Mouse (Mus musculus) CD4-positive, CD25-positive, alpha-beta regulatory T cell, adult 4 months (primary cell): ENCODE measurements at regions not wholly inside any gene's neighbourhood (a gene's known extent, or its start where the extent isn't known, plus 50 kb on each side); places are given as distances from the start of the nearest gene placed in this dataset.

ENCODE experiments used
- ATAC-seq: one replicate; pipeline ENCODE4 v1.8.0; 2017

DNA sequence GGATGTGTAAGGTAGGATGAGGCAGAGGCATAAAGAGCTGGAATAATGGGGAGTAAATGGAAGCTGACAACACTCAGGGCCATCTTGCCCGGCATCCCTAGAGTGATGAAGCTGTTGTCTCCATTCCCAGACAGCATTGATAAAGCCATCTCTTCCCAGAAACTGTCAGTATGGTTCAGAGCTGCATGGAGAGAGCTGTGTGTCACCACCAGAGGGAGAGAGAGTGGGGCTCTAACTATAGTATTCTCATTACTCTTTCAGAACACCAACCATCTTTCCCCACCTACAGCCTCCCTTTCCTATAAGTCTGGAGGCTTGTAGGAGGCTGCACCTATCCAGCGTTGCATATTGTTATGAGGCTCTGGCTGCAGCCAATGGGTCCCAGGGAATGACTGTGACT is 264.0 kb upstream of the Dusp10 start:
- no peak for ATAC-seq

DNA sequence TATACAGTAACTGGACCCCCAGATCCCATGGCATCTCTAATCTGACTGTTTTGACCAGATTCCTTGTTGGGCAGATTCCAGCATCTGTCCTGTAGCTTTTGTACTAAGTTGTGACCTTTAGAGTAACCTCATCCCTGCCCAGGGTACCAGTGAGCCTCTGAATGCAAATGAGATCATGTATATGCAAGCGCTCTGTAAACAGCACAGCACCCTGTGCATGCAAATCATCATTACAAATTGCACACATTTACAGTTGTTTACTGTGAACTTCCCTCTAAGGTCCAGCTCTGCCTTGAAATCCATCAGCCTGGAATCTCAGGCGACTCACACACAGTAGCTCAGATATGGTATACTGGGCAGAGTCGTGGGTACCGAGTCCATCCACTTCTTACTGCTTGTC is 258.6 kb upstream of the Dusp10 start:
- ATAC-seq: no peak

DNA sequence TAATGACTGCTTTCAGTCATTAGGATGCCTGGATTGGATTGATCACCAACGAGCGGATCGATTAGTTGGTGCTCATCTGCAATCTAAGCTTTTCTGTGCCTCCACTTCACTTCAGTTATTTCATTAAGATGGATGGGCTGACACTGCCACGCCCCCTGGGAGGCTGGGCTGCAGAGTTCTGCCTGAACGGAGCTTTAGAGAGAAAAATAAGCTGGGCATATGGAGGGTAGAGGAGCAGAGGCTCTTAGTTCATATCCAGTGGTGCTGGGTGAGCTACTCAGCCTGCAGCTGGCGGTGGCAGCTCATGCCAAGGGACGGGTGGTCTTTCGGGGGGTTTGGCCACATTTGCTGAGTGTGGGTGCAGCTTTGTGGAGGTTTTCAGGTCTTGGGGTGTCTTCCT is 256.4 kb upstream of the Dusp10 start:
- no peak for ATAC-seq

DNA sequence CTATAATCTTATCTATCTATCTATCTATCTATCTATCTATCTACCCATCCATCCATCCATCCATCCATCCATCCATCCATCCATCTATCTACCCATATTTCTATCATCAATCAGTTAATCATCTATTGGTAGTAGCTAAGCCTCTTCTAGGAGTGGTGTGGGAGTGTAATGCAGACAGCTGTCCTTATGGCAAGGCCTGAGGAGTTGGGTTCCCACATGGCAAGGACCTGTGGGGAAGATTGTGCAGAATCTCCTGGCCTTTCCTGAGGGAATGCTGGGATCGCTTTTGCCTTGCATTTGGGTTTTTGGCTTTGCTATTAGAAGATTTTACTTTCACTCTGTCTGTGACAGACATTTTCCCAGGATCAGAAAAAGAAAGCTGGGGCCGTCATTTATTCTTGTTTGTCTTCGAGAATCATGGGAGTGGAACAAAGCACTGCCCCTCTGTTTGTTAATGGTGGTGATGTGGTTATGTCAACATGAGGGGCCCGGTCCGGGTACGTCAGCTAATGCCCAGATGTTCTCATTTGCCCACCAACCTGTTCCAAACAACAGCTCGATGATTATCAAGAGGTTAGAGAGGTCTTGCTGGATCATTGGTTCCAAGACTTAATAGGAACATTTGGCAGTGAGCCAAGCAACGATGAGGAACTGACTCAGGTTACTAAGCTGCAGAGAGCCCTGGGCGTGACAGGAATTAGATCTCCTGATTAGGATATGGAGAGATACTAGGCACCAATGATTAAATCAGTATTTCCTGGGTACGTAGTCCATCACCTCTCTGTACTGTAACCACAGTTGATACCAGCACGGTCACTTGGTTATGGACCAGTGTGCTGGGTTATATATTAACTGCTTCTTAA is 249.0 kb upstream of the Dusp10 start:
- ATAC-seq: no peak

DNA sequence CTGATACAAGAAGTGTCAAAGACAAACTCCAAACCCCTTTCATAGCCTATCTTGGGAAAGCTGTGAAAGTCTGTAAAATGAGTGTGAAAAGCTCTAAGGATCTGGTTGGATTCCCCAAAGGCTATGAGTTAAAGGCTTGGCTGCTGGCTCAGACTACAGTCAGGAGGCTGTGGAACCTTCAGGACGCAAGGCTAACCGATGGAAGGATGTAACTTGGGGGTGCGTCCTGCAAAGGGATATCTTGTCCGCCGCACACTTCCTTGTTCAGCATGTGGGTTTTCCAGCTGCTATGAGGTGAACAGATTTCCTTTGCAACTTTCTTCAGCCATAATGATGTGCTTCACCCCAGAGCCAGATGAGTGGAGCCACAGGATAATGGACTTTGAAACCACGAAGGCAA is 240.3 kb upstream of the Dusp10 start:
- no peak for ATAC-seq

DNA sequence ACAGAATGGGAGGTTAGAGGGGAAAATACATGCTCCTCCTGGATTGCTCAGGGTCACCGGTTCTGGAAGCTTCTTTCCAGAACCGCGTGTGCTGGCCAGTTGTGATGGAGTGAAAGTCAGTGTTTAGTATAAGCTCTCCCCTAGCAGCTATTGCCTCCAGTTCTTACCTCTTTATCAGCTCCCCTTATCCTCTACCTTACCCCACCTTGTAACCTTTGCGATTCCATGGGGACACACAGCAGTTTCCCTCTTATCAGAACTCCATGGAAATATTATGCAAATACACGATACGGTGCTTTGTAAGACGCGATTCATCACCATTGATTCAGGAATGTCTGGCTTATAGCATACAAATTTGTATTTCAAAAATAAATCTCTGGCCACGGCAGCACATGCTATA is 232.9 kb upstream of the Dusp10 start:
- ATAC-seq: no peak

DNA sequence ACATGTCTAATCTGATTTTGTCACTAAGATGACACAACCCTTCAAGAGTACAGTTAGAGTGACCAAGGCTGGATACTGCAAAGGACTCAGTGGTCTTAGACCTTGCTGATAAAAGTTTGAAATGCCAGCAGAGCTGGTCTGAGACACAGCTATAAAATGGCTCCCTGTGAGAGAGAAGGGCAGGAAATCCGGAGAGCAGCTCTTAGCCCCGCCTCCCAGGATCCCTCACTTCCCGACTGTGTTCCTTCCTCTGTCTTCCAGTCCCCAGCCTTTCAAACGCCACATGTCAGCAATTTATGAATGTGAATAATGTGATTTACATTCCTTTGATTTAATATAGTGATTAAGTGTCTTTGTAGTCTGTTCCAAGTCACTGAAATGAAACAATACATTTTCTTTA is 232.3 kb upstream of the Dusp10 start:
- no peak for ATAC-seq

DNA sequence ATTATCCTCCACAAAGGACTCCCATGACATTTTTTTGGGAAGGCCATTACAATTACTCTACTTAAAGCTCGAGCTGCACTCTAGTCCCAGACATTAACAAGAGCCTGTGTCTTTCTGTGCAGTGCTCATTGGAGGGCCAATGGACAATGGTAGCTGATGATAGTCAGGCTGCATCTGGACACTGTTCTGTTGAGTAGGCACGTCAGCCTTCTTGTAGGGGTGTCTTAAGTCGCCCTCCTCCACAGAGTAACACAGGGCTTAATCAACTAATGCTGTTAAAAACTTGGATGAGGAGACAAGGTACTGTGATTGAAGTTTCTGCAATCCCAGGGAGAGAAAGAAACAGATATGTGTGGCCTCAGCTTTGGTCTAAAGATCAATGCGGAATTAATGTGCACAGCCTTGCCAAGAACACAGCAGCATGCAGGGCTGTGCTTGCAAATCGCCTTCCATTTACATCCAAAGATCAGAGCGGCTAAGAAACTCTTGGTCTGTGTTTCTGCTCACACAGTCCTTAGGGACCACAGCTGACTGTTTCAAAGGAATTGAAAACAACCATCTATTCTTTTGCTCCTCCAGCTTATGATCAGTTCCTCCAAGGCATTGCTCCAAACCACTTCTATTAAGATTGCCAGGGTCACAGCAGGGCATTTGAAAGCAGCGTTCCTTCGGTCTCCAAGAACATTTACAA is 229.5 kb upstream of the Dusp10 start:
- ATAC-seq: no peak

DNA sequence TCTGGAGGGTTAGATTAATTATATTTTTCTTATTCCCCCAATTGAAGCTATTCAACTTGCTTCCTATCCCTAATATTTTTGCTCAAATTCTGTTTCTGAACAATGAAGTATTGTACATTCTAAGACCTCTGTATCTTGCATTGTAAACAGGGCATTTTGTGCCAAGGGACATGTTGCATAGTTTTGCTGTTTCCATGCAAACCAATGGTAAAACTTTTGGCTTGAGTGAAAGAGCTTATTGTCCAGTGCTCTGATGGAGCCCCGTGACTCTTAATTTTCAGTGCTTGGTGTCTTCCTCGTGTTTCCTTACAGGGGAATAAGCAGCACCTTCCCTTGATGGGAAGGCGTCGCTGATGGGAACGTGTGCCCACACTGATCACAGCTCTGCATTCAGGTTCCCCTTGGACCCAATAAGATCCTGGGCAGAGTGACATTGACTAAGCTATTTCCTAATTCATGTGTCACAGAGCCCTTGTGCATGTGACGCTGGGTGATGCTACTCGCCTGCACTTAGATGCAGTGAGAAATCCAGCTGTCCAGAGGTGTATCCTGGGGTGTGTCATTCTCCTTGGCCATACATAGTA is 220.8 kb upstream of the Dusp10 start:
- no peak for ATAC-seq

DNA sequence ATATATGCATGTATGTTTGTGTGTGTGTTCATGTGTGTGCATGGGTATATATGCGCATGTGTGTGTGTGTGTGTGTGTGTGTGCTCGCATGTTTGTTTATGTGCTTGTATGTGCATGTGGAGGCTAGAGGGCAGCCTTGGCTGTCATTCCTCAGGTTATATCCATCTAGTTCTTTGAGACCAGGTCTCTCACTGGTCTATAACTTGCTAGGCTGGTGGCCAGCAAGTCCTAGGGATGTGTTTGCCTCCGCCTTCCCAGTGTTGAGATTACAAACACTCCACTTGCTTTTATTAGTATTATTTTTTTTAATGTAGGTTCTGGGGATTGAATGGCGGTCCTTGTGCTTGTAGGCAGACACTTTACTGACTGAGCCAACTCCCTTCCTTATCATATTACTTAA is 219.8 kb upstream of the Dusp10 start:
- no peak for ATAC-seq

DNA sequence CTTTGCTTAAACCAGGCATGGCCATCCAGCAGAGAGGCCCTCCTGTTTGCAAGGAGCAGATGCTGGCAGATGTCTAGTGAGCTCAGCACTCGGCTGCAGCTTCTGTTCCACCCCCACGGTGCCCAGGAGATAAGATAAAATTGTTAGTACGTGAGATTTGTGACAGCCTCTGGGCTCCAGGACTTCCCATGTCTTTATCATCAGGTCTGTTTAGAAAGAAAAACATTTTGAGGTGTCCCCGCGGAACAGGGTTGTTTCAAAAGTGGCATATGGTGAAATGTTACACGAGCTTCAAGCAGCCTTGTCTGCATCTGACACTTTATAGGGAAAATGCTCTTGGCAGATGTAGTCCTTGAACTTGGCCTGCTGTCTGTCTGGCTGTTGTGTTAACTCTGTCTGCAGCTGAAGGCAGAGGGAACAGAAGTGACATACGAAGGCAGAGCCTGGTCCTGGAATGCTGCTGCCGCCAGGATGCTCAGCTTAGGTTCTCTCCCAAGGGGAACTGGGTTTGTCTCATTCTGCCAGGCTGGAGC is 219.1 kb upstream of the Dusp10 start:
- no peak for ATAC-seq

DNA sequence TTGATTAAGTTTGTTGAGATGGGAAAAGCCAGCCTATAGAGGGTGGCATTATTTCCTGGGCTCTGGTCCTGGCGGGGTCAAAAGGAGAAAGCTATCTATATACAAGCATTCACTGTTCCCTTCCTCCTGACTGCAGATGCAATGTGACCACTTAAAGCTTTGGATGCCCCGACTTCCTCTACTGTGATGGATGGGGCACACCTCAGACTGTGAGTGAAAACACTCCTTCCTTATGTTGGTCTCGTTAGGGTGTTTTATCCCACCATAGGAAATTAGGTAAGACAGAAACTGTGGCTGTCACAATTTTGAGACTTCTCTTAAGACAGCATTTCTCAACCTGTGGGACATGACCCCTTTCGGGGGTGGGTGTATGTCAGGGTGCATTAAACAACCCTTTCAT is 210.8 kb upstream of the Dusp10 start:
- ATAC-seq: no peak

DNA sequence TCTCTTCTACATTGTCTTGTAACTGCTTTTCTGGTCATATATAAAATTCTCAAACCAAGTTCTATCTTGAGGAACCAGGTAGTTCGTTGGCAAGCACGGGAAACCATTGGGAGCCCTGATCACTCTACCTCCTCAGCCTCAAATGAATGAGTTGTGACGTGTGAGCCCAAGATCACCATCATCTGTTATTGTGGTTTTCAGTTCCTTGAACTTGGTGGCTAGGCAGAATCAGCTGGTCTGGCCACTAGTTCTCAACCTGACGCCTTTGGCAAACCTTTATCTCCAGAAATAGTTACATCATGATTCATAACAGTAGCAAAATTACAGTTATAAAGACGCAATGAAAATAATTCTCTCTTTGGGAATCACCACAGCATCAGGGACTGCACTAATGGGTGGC is 209.7 kb upstream of the Dusp10 start:
- ATAC-seq: no peak

DNA sequence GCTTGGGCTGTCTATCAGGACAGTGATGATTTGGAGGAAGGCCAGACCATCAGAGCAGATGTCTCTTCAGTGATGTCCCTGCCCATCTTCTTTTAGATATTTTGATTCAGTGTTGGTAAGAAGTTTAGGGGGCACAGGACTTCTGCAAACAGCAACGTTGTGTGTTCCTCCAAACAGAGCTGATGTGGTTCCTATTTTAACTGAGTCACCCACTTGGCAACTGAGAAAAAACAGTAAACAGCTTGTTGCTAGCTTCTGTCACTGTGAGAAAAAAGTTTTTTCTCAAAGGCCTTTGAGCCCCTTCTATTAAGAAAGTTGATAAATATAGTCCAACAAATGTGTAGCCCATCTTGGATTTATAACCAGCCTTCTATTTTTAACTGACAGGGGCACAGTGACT is 209.3 kb upstream of the Dusp10 start:
- no peak for ATAC-seq

DNA sequence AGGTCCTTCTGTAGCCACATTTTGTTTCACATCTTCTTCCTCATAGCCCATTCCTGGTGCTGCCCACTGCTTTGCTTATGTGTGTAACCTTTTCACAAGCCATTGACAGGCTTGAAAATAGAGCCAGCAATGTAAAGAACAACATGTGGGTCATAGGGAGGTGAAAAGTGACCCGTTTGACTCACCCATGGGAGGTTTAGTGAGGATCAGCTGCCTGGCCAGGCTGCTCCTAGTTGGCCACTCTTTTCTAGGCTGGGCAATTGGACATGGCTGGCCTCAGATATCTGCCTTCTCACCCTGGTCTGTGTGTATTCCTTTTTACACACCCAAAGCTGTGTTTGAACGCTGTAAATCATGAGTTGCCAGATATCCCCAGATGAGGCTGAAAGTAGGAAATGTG is 208.8 kb upstream of the Dusp10 start:
- no peak for ATAC-seq

DNA sequence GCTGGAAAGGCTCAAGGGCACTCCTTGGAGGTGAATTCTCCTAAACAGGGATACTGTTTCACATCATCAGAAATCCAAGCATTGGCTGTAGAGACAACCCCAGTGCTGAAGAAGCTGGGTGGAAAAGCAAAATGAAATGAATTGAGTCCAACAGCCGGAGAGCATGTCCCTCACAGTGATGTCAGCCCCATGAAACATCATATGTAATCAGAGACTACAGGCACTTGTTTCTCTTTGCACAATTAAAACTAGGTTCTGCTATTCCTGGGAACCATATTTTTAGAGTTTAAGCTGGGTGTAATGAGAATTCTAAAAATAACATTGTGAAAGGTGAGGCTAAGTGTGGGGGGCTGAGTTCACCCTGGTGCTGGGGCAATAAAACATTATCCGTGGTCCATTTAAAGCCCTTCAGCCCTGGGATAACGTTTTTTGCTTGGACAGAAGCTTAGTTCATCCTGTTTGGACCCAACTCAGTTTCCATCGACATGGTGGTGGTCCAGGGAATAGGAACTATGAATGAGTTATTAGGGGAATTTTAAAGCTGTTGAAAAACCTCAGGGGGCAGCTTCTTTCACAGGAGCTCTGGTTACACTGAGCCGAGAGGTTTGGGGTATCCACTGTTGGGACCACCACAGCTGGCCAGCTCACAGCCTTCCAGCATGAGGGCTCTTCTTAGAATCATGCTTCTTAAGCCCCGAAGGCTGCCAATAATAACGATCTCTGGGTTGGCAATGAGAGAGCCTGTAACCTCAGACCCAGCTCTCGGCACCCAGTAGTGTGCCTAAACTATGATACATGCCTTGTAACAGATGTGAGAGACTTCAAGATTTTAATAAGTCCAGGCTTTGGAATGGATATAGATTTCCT is 206.0 kb upstream of the Dusp10 start:
- no peak for ATAC-seq

DNA sequence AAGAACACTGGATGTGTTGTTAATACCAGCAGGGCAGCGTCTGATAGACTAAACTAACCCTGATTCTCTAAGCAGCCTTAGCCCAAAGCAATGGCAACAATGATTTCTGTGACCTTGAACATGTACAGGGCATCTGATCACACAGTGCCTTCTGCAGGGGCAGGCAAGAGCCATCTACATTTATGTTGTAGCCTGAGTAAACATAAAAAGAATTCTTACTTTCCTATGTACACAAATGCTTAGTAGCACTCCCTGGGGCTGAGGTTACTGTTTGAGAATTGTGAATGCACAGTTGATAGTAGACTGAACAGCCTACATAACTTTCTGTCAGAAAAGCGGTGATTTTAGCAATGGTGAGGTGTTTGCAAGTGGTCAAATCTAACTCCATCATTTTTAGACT is 204.9 kb upstream of the Dusp10 start:
- ATAC-seq: no peak

DNA sequence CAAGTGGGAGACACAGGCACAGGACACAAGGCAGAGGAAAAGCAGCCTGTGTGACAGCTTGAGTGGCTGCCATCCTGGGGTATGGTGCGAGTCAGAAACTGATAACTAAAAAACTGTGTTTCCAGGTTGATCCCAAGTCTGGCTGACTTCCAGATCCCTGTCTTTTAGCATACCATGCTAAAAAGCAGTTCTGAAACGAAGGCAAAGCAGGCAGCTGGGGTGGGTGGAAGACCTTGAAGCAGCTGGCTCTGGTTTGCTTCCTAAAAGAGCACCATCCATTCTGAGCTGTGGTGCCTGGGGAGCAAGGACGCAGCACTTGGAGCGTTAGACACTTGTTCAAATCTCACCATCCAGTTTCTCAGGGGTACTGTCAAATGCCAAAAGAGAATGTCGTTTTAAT is 192.5 kb upstream of the Dusp10 start:
- ATAC-seq: no peak

DNA sequence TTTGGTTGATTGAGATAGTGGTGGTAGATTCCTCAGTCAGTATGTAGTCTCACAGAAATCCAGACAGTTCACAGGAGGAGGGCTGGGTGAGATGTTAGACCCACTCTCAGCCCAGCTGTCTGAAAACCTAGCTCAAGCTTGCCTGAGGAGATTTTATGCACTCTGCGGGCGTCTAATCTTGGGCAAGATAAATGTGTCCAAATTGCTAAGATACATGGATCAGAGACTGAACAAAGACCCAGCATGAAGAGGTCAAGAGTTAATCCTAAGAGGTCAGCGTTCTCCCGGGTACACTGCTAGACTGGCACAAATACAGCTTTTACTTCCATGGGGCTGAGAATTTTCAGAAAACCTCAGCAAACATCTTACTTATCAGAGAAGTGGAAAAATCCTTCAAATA is 186.8 kb upstream of the Dusp10 start:
- ATAC-seq: no peak

DNA sequence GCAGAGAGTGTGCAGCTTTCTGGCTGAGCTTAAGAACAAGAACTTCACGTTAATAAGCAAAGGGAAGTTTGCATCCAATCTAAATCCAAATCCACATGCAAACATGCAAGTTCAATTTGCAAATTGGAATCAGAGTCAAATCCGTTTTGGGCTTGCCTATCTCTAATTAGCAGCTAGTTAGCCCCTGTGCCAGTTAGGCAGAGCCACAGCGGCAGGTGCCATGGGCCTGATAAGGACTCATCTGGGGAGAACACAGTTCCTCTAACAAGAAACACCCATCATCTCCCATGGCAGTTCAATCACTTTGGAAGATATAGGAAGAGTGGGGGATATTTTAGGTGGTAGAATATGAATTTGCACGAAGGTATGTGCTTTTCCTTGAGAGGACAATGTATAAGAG is 168.0 kb upstream of the Dusp10 start:
- ATAC-seq: no peak

DNA sequence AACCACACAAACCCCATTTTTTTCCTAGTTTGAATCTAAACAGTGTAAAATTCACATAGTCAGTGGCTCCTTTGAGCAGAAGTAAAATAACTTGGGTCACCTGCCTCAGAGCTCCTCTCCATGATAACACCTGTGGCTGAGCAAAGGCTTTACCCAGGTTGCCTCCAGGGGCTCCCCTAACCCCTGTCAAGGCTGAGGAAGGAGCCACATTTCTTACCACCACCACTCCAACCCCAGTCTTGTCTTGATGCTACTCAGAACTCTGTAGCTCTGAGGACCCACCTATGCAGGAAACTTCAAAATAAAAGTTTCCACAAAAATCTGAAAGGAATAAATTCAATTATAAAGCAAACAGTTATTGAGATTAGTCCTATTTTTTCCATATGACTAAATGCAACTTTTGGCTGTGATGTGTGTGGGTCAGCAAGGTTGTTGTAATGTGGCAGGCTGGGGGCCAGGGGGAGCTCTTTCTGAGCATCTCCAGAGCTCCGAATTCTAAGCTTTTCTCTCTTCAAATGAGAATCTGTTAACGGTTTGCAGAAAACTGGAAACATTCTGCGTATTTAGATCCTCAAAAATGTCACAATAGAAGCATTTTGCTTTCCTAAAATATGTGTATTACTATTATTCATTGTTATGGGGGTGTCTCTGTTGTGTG is 159.0 kb upstream of the Dusp10 start:
- ATAC-seq: peak; percentile 34

DNA sequence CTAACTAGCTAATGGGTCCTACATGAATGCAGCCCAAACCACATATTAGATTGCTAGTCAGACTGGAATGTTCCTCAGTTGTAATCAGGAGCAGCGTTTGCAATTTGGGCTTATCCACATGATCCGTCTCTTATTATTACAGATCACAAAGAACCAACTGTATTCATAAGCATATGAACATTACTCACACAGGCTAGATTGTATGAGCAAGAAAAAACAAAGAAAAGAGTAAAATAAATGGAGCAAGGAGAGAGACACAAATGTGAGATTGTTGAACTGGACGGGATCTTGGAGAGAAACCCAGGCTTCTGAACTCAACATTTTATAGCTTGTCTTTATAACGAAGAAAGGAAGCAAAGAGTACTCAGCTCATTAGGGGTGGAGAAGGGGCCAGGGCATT is 148.0 kb upstream of the Dusp10 start:
- no peak for ATAC-seq
